Mouse (Mus musculus): Measurements from ENCODE around the gene Lce1a2. TPM values are rescaled to one million over a fixed set of nuclear protein-coding genes. Genes with fewer than 3 reads are reported as not detected.

Lce1a2 gene
- total RNA-seq (2021) = not detected
- long read RNA-seq, experiment 1 = 0 reads
- long read RNA-seq, experiment 2 = 0 reads

- no peak for DNase-seq (ENCODE audit: low spot score in 2 of 2)
Observed at GRCm38 (mm10) chr3:92670215-92670614, at the start of gene Lce1a2. Gene Lce1a2, minus strand, starts transcription at chr3:92670315.

- DNase-seq (ENCODE audit: low spot score in 2 of 2) = no peak
Observed at GRCm38 (mm10) chr3:92715122-92715521, 45.0 kb upstream of the Lce1a2 start.

DNA sequence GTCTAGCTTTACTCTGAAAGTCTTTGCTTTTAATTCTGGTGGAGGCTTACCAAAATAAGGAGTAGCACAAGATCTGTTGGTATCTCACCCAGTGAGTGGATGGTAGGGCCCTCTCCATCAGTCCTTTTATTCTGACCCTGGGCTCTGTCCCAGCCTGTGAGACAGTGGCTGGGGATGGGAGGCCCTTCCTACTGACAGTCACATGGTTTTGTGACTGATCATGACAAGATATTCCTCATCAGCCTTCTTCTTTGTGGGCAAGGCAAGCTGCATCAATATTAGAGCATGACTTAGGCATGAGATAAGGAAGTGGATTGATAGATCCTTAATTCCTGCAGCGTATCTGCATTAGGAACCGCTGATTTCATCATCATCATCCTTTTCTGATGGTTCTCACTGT is 38.9 kb upstream of the Lce1a2 start, which contains the start of gene Lce1e:
TSS of gene Lce1e (minus strand) at position 101 of the 400 bp plus-strand sequence.
- DNase-seq (ENCODE audit: low spot score in 2 of 2) = no peak

DNA sequence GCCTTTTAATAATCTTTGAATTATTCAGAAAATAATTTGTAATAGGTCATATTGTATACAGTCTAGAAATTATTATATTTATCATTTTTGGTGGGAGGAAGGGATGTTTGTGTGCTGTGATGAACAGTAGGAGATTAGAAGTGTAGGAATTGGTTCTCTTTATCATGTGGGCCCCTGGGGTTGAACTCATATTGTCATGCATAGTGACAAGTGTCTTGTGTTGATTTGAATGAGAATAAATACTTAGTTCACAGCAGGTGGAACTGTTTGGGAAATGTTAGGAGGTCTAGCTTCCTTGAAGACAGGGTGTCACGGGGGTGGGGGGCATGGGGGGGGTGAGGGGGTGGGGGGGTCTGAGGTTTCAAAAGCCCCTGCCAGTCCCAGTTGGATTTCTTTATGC is 24.5 kb upstream of the Lce1a2 start:
- DNase-seq (ENCODE audit: low spot score in 2 of 2) = no peak

DNA sequence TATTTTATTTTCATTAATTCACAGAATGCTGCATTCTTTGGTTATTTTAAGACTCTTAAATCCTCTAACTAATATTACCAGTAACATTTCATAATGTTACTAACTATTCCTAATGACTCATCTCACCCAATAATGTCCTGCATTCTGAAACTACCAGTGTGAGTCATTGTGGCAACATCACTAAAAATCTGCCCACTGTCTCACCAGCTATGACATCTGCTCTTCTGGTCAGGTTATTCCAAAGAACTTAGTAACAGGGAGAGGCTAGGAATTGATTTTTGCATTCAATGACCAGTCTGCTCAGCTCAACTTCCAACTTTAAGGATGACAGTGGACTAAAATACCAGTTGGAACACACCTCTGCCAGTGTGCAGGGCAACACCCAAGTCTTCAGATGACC is 21.6 kb upstream of the Lce1a2 start:
- no peak for DNase-seq (ENCODE audit: low spot score in 2 of 2)

GRCm38 (mm10) chr3:92689154-92689553 is 19.0 kb upstream of the Lce1a2 start:
- DNase-seq (ENCODE audit: low spot score in 2 of 2) = peak in 1 of 2 experiments; percentile 2

- no peak for DNase-seq (ENCODE audit: low spot score in 2 of 2)
Observed at GRCm38 (mm10) chr3:92687110-92687509, 17.0 kb upstream of the Lce1a2 start, which contains the start of gene Lce1d. Gene Lce1d, minus strand, starts transcription at chr3:92687210.

DNA sequence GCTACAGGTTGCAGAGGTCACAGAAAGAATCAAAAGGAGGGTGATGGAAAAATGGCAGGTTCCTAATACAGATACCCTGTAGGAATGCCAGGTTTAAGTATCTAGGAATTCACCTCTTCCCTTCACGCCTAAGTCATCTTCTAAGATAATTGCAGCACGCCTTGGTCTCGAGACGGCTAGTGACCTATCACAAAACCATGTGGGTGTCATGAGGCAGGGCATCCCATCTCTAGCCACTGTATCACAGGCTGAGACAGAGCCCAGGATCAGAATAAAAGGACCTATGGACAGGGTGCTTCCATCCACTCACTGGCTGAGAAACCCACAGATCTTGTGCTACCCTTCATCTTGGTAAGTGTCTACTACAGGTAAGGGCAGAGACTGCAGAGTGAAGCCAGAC is 8.8 kb upstream of the Lce1a2 start, which contains the start of gene Lce1c:
TSS of gene Lce1c (plus strand) at position 301 of the 400 bp plus-strand sequence.
- DNase-seq (ENCODE audit: low spot score in 2 of 2) = no peak

DNA sequence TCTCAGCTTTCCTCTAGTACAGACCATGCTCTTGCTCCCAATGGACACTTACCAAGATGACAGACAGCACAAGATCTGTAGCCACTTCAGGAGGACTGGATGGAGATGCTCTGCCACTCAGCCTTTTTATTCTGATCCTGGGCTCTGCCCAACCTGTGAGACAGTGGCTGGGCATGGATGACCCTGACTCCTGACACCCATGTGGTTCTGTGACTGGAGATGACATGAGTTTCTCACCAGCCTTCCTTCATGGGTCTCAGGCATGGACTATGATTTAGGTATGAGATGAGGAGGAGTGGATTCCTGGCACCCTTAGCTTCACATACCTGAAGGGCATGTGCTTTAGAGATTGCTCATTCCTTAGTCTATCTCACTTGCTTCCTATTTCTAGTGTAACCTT is 13.3 kb downstream of the Lce1a2 start, which contains the start of gene Lce1b:
TSS of gene Lce1b (minus strand) at position 101 of the 400 bp plus-strand sequence.
- no peak for DNase-seq (ENCODE audit: low spot score in 2 of 2)

DNA sequence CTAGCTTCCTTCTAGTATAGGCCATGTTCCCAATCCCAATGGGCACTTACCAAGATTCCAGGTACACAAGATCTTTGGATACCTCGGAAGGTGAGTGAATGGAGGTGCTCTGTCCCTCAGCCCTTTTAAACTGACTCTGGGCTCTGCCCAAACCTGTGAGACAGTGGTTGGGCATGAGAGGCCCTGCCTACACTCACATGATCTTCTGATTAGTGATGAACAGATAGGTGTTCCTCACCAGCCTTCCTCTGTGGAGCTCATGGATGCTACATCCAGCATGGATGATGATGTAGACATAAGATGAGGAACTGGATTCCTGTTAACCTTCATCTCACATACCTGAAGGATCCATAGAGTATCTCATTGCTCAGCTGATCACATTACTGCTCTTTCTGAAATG is 21.9 kb downstream of the Lce1a2 start, which contains the start of gene Lce1a1:
TSS of gene Lce1a1 (minus strand) at position 101 of the 400 bp plus-strand sequence.
- DNase-seq (ENCODE audit: low spot score in 2 of 2) = no peak

GRCm38 (mm10) chr3:92639854-92640253 is 30.3 kb downstream of the Lce1a2 start:
- DNase-seq (ENCODE audit: low spot score in 2 of 2) = no peak

DNA sequence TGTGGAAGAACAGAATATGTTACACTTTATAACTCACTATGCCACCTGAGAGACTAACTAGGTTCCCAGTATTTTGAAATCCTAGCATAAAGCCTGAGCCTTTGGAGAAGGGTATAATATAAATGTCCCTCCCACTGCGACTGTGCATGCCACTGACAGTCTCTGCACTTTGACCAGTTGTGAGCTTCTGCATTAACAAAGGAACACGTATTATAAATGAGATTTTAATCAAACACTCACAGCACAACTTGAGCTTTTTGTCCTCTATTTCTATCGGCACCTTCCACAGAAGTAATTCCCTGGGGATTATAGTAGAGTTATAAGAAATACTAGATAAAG is 31.5 kb downstream of the Lce1a2 start:
- no peak for DNase-seq (ENCODE audit: low spot score in 2 of 2)

- DNase-seq (ENCODE audit: low spot score in 2 of 2) = no peak
Observed at GRCm38 (mm10) chr3:92637745-92638652, 32.1 kb downstream of the Lce1a2 start.

DNA sequence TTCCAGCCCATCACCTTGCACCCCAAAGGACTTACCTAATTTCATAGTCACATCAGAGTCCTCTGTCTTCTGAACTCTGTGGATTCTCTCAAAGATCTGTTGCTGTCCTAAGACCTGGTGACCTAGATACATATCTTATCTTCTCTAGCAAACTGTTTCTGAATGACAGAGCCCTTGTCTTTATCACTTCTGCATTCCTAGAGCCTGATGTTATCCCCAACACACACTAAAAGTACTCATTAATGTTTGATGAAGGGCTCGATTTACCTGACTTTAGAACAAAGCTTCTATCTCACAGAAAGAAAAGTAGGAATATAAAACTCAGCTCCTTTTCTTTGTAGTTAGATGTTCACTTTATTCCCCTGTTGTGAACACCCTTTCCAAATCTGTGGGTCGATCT is 48.6 kb downstream of the Lce1a2 start, which contains the start of gene Lce6a:
TSS of gene Lce6a (minus strand) at position 101 of the 400 bp plus-strand sequence.
- DNase-seq (ENCODE audit: low spot score in 2 of 2) = no peak

Other genes with a start within 250 kb of the Lce1a2 start
- 1 to 10 TPM; 2.3 to 4.4 TPM for gene Gm9774, start 240.9 kb downstream of the Lce1a2 start, total RNA-seq (2021)
- gene Sprr2k, start 237.7 kb downstream of the Lce1a2 start, total RNA-seq (2021) = not detected
- gene Sprr1b, start 231.5 kb downstream of the Lce1a2 start, total RNA-seq (2021) = not detected
- gene Sprr3, start 211.6 kb downstream of the Lce1a2 start, total RNA-seq (2021) = not detected
- not detected for gene Sprr1a, start 184.4 kb downstream of the Lce1a2 start, total RNA-seq (2021)
- not detected for gene Sprr4, start 169.8 kb downstream of the Lce1a2 start, total RNA-seq (2021)
- not detected for gene 2310046K23Rik, start 135.8 kb downstream of the Lce1a2 start, total RNA-seq (2021)
- not detected for gene Ivl, start 96.6 kb downstream of the Lce1a2 start, total RNA-seq (2021)
- gene Smcp, start 81.3 kb downstream of the Lce1a2 start, total RNA-seq (2021) = not detected
- gene 2210017I01Rik, start 62.8 kb downstream of the Lce1a2 start, total RNA-seq (2021) = not detected
- gene Lce6a, start 48.7 kb downstream of the Lce1a2 start, total RNA-seq (2021) = not detected
- not detected for gene Lce1a1, start 22.0 kb downstream of the Lce1a2 start, total RNA-seq (2021)
- not detected for gene Lce1b, start 13.4 kb downstream of the Lce1a2 start, total RNA-seq (2021)
- not detected for gene Lce1c, start 8.9 kb upstream of the Lce1a2 start, total RNA-seq (2021)
- gene Lce1d, start 16.9 kb upstream of the Lce1a2 start, total RNA-seq (2021) = not detected
- gene Lce1e, start 38.8 kb upstream of the Lce1a2 start, total RNA-seq (2021) = not detected
- gene Lce1f, start 50.0 kb upstream of the Lce1a2 start, total RNA-seq (2021) = not detected
- gene Gm38119, start 68.8 kb upstream of the Lce1a2 start, total RNA-seq (2021) = not detected
- not detected for gene Lce1g, start 82.0 kb upstream of the Lce1a2 start, total RNA-seq (2021)
- gene Lce1h, start 94.8 kb upstream of the Lce1a2 start, total RNA-seq (2021) = not detected
- not detected for gene Lce1i, start 108.6 kb upstream of the Lce1a2 start, total RNA-seq (2021)
- not detected for gene Lce1j, start 120.2 kb upstream of the Lce1a2 start, total RNA-seq (2021)
- not detected for gene Lce1k, start 137.6 kb upstream of the Lce1a2 start, total RNA-seq (2021)
- gene Kprp, start 156.9 kb upstream of the Lce1a2 start, total RNA-seq (2021) = not detected
- gene Lce1l, start 181.0 kb upstream of the Lce1a2 start, total RNA-seq (2021) = not detected
- gene 2310050C09Rik, start 199.9 kb upstream of the Lce1a2 start, total RNA-seq (2021) = not detected

All from layer of hippocampus, postnatal 14 days (tissue).